Mouse (Mus musculus): ENCODE measurements around the gene Safb. TPM values are rescaled to one million over a fixed set of nuclear protein-coding genes. Genes with fewer than 3 reads are reported as not detected.
"Not testable (repeated sequence)": the region's sequence is repeated elsewhere in the genome, so short reads cannot be mapped to it uniquely, and the experiment has no call there.

Safb gene
- polyA plus RNA-seq, 1 experiment from 2014 or later = 160 TPM

- no peaks in the 10 kb centered on the region for H3K9me3 ChIP-seq
- WGBS = 90% methylated on average over 11 of the region's 11 CpGs
- H3K4me3 ChIP-seq = peak overlapping the region; percentile 83
- H3K27me3 ChIP-seq (ENCODE audit: poor library complexity, severe bottlenecking) = no peaks in the 10 kb centered on the region
- H3K36me3 ChIP-seq (replicated peaks) = peaks cover 65% of the 10 kb centered on the region
- DNase-seq (ENCODE audit: extremely low spot score, low spot score) = no peak
- peaks cover 42% of the 10 kb centered on the region for H3K4me1 ChIP-seq
- peak overlapping the region; percentile 96; the same call in 1 of the 2 replicates for H3K27ac ChIP-seq
Observed at GRCm38 (mm10) chr17:56615136-56615784, 30.6 kb downstream of the Safb start.

- Histone ChIP-seq H3K4me1 (peaks cover 38% of the 10 kb centered on the region), H3K9me3 (no peaks in the 10 kb centered on the region), H3K36me3 (replicated peaks) (peaks cover 71% of the 10 kb centered on the region), H3K27ac (no peak overlapping the region), H3K27me3 (ENCODE audit: poor library complexity, severe bottlenecking) (no peaks in the 10 kb centered on the region), H3K4me3 (peak overlapping the region; percentile 83; the same call in 1 of the 2 replicates)
- no peak for DNase-seq (ENCODE audit: extremely low spot score, low spot score)
- 93% methylated on average over 4 of the region's 4 CpGs for whole genome bisulfite sequencing
Observed at GRCm38 (mm10) chr17:56615792-56616191, 31.2 kb downstream of the Safb start.

GRCm38 (mm10) chr17:56616725-56617124, 32.1 kb downstream of the Safb start:
- 88% methylated on average over 3 of the region's 3 CpGs for WGBS
- Histone ChIP-seq H3K27ac (no peak overlapping the region), H3K36me3 (replicated peaks) (peaks cover 80% of the 10 kb centered on the region), H3K9me3 (no peaks in the 10 kb centered on the region), H3K27me3 (ENCODE audit: poor library complexity, severe bottlenecking) (no peaks in the 10 kb centered on the region), H3K4me3 (no peak overlapping the region), H3K4me1 (peaks cover 30% of the 10 kb centered on the region)
- no peak for DNase-seq (ENCODE audit: extremely low spot score, low spot score)

GRCm38 (mm10) chr17:56617628-56618027, 33.0 kb downstream of the Safb start:
- Histone ChIP-seq H3K27me3 (ENCODE audit: poor library complexity, severe bottlenecking) (no peaks in the 10 kb centered on the region), H3K36me3 (replicated peaks) (peaks cover 89% of the 10 kb centered on the region), H3K4me1 (peaks cover 21% of the 10 kb centered on the region), H3K27ac (no peak overlapping the region), H3K4me3 (no peak overlapping the region), H3K9me3 (no peaks in the 10 kb centered on the region)
- WGBS = 92% methylated on average over 8 of the region's 8 CpGs
- DNase-seq (ENCODE audit: extremely low spot score, low spot score) = no peak

- no peaks in the 10 kb centered on the region for H3K9me3 ChIP-seq
- H3K4me3 ChIP-seq = peak overlapping the region; percentile 100
- no peak overlapping the region for H3K27ac ChIP-seq
- H3K36me3 ChIP-seq (replicated peaks) = peaks cover 50% of the 10 kb centered on the region
- peaks cover 33% of the 10 kb centered on the region for H3K4me1 ChIP-seq
- 87% methylated on average over 3 of the region's 3 CpGs for WGBS
- DNase-seq (ENCODE audit: extremely low spot score, low spot score) = no peak
- no peaks in the 10 kb centered on the region for H3K27me3 ChIP-seq (ENCODE audit: poor library complexity, severe bottlenecking)
Observed at GRCm38 (mm10) chr17:56625495-56625894, 40.9 kb downstream of the Safb start.

- DNase-seq (ENCODE audit: extremely low spot score, low spot score) = no peak
- 1% methylated on average over 32 of the region's 32 CpGs for WGBS
- H3K27me3 ChIP-seq (ENCODE audit: poor library complexity, severe bottlenecking) = no peaks in the 10 kb centered on the region
- H3K4me3 ChIP-seq = peak overlapping the region; percentile 100
- peak overlapping the region; percentile 94 for H3K27ac ChIP-seq
- H3K9me3 ChIP-seq = no peaks in the 10 kb centered on the region
- peaks cover 43% of the 10 kb centered on the region for H3K36me3 ChIP-seq (replicated peaks)
- H3K4me1 ChIP-seq = peaks cover 33% of the 10 kb centered on the region
Observed at GRCm38 (mm10) chr17:56626260-56626659, 41.6 kb downstream of the Safb start.

- peak within 1 kb of the TSS; percentile 100 for H3K4me3 ChIP-seq
- peaks cover 36% of the 10 kb centered on the region for H3K36me3 ChIP-seq (replicated peaks)
- H3K27ac ChIP-seq = peak within 1 kb of the TSS; percentile 94
- DNase-seq (ENCODE audit: extremely low spot score, low spot score) = peak; percentile 99
- H3K4me1 ChIP-seq = peaks cover 33% of the 10 kb centered on the region
- no peaks in the 10 kb centered on the region for H3K27me3 ChIP-seq (ENCODE audit: poor library complexity, severe bottlenecking)
- under 1% methylated on average over 51 of the region's 51 CpGs for WGBS
- no peaks in the 10 kb centered on the region for H3K9me3 ChIP-seq
Observed at GRCm38 (mm10) chr17:56626754-56627470, 42.3 kb downstream of the Safb start, which contains the start of gene Lonp1. Gene Lonp1 (minus strand): TSS chr17:56626887.

- WGBS = 12% methylated on average over 26 of the region's 26 CpGs
- H3K27ac ChIP-seq = peak within 1 kb of the TSS; percentile 94
- H3K4me1 ChIP-seq = peaks cover 33% of the 10 kb centered on the region
- peak; percentile 36 for DNase-seq (ENCODE audit: extremely low spot score, low spot score)
- peaks cover 28% of the 10 kb centered on the region for H3K36me3 ChIP-seq (replicated peaks)
- H3K27me3 ChIP-seq (ENCODE audit: poor library complexity, severe bottlenecking) = no peaks in the 10 kb centered on the region
- no peaks in the 10 kb centered on the region for H3K9me3 ChIP-seq
- H3K4me3 ChIP-seq = peak within 1 kb of the TSS; percentile 100
Observed at GRCm38 (mm10) chr17:56627530-56628277, 43.1 kb downstream of the Safb start, which contains the start of gene Catsperd. Gene Catsperd (plus strand): TSS chr17:56628143.

GRCm38 (mm10) chr17:56629800-56630781, 45.5 kb downstream of the Safb start:
- not testable (repeated sequence) for H3K27me3 ChIP-seq (ENCODE audit: poor library complexity, severe bottlenecking); H3K36me3 ChIP-seq (replicated peaks); DNase-seq (ENCODE audit: extremely low spot score, low spot score); H3K27ac ChIP-seq; H3K9me3 ChIP-seq; H3K4me3 ChIP-seq
- peaks cover 29% of the 10 kb centered on the region for H3K4me1 ChIP-seq
- WGBS = 91% methylated on average over 27 of the region's 27 CpGs

GRCm38 (mm10) chr17:56631807-56632206, 47.2 kb downstream of the Safb start:
- no peaks in the 10 kb centered on the region for H3K36me3 ChIP-seq (replicated peaks)
- no peak for DNase-seq (ENCODE audit: extremely low spot score, low spot score)
- no peak overlapping the region for H3K4me3 ChIP-seq
- H3K27ac ChIP-seq = no peak overlapping the region
- no peaks in the 10 kb centered on the region for H3K9me3 ChIP-seq
- H3K4me1 ChIP-seq = peaks cover 13% of the 10 kb centered on the region
- WGBS = 50% methylated on average over 4 of the region's 4 CpGs
- no peaks in the 10 kb centered on the region for H3K27me3 ChIP-seq (ENCODE audit: poor library complexity, severe bottlenecking)

- no peaks in the 10 kb centered on the region for H3K9me3 ChIP-seq
- H3K36me3 ChIP-seq (replicated peaks) = no peaks in the 10 kb centered on the region
- no peak overlapping the region for H3K4me3 ChIP-seq
- no peak overlapping the region for H3K27ac ChIP-seq
- no peaks in the 10 kb centered on the region for H3K4me1 ChIP-seq
- no peak for DNase-seq (ENCODE audit: extremely low spot score, low spot score)
- H3K27me3 ChIP-seq (ENCODE audit: poor library complexity, severe bottlenecking) = no peaks in the 10 kb centered on the region
- WGBS = 88% methylated on average over 6 of the region's 6 CpGs
Observed at GRCm38 (mm10) chr17:56634023-56634422, 49.4 kb downstream of the Safb start.

- H3K36me3 ChIP-seq (replicated peaks) = no peaks in the 10 kb centered on the region
- 91% methylated on average over 4 of the region's 4 CpGs for WGBS
- no peaks in the 10 kb centered on the region for H3K9me3 ChIP-seq
- no peaks in the 10 kb centered on the region for H3K4me1 ChIP-seq
- no peak overlapping the region for H3K4me3 ChIP-seq
- no peak for DNase-seq (ENCODE audit: extremely low spot score, low spot score)
- no peaks in the 10 kb centered on the region for H3K27me3 ChIP-seq (ENCODE audit: poor library complexity, severe bottlenecking)
- no peak overlapping the region for H3K27ac ChIP-seq
Observed at GRCm38 (mm10) chr17:56643237-56643636, 58.6 kb downstream of the Safb start.

Measured in forebrain, embryonic 10.5 days (tissue).